Mouse (Mus musculus) megakaryocyte, embryonic 14.5 days (primary cell): ENCODE results near the gene Nkx2-1.

Experiments
- FLI1 ChIP-seq: IDR thresholded peaks from 2 replicates; pipeline ENCODE4 v1.6.1; 2012; ENCODE audit warnings: low read length, inconsistent platforms, mixed read lengths
- GATA1 ChIP-seq: IDR thresholded peaks from 3 replicates; pipeline ENCODE4 v1.6.1; 2012; ENCODE audit warnings: mixed read lengths, low read length, inconsistent platforms, borderline replicate concordance

DNA sequence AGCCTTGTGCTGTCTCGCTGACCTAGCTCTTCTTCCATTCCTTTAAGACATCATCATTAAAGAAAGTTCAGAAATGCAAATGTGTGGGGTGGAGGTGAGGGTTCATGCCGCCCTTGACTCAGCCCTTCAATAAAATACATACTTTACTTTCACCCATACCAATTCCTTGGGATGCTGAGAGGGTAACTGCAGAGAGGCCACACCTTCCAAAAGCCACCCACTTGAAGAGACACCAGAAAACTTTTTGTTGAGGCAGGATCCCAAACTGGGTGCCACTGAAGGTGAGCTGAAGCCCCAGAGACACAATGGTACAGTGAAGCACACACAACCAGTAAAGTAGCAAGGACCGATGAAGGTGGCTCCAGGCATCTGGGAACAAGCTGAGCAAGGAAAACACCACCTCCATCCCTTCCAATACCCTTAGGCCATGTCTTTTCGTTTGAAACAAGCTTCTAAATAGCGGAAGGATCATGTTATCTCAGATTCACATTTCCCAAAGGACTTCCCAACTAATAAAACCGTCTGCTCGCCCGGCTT is 8.6 kb downstream of the Nkx2-1 start:
- TF ChIP-seq GATA1, result no peak
- no peak for TF ChIP-seq FLI1
